Mouse (Mus musculus): ENCODE results near the gene Kcnj11. TPM values are rescaled to one million over a fixed set of nuclear protein-coding genes. Genes with fewer than 3 reads are reported as not detected.

Kcnj11 gene
- total RNA-seq, 2 experiments from 2014 or later, result 93.5 to 99.5 TPM

GRCm38 (mm10) chr7:46058882-46059281, 41.7 kb downstream of the Kcnj11 start:
- no peak for DNase-seq
- intact Hi-C loops (cut with DNase I), result no loop called here

- intact Hi-C loops (cut with DNase I), result no loop called here
These were observed 47.0 kb downstream of the Kcnj11 start for GRCm38 (mm10) chr7:46053566-46053965.

GRCm38 (mm10) chr7:46052161-46052821, 48.3 kb downstream of the Kcnj11 start:
- intact Hi-C loops (cut with DNase I), result no loop called here
- no peak for DNase-seq

More at GRCm38 (mm10) chr7:46053566-46053965, 47.0 kb downstream of the Kcnj11 start:
- DNase-seq, result no peak

GRCm38 (mm10) chr7:46049981-46050380, 50.6 kb downstream of the Kcnj11 start:
- DNase-seq, result no peak
- intact Hi-C loops (cut with DNase I), result no loop called here

GRCm38 (mm10) chr7:46047873-46048562, 52.5 kb downstream of the Kcnj11 start:
- no peak for DNase-seq
- intact Hi-C loops (cut with DNase I), result no loop called here

- intact Hi-C loops (cut with DNase I), result no loop called here
- DNase-seq, result no peak
These were observed 54.7 kb downstream of the Kcnj11 start for GRCm38 (mm10) chr7:46045882-46046281.

GRCm38 (mm10) chr7:46044106-46044505, 56.5 kb downstream of the Kcnj11 start:
- no peak for DNase-seq
- intact Hi-C loops (cut with DNase I), result no loop called here

Other genes starting within 250 kb of the Kcnj11 start
- gene Kdelr1, start 228.0 kb downstream of the Kcnj11 start, total RNA-seq (2021), result 10 to 100 TPM; 52.8 to 56.7 TPM
- gene Grin2d, start 222.4 kb downstream of the Kcnj11 start, total RNA-seq (2021), result under 1 TPM; 0.22 to 0.23 TPM
- not detected for gene Syngr4, start 204.1 kb downstream of the Kcnj11 start, total RNA-seq (2021)
- 10 to 100 TPM; 54.4 to 59.5 TPM for gene Tmem143, start 203.8 kb downstream of the Kcnj11 start, total RNA-seq (2021)
- gene Emp3, start 179.4 kb downstream of the Kcnj11 start, total RNA-seq (2021), result 10 to 100 TPM; 10.9 to 11.2 TPM
- gene Ccdc114, start 176.7 kb downstream of the Kcnj11 start, total RNA-seq (2021), result under 1 TPM; 0.28 to 0.42 TPM
- not detected for gene Abcc6, start 70.5 kb downstream of the Kcnj11 start, total RNA-seq (2021)
- 10 to 100 TPM; 54.5 to 66.7 TPM for gene Nomo1, start 67.1 kb downstream of the Kcnj11 start, total RNA-seq (2021)
- gene Abcc8, start 79.3 kb upstream of the Kcnj11 start, total RNA-seq (2021), result 1 to 10 TPM; 3.2 to 6.2 TPM
- 1 to 10 TPM; 5.3 to 9.1 TPM for gene Ush1c, start 137.7 kb upstream of the Kcnj11 start, total RNA-seq (2021)
- under 1 TPM; 0.15 to 0.89 TPM for gene Otog, start 140.2 kb upstream of the Kcnj11 start, total RNA-seq (2021)